Mouse (Mus musculus): ENCODE measurements around the gene Aars.
"Not testable (repeated sequence)": the region's sequence is repeated elsewhere in the genome, so short reads cannot be mapped to it uniquely, and the experiment has no call there.

Aars gene

DNA sequence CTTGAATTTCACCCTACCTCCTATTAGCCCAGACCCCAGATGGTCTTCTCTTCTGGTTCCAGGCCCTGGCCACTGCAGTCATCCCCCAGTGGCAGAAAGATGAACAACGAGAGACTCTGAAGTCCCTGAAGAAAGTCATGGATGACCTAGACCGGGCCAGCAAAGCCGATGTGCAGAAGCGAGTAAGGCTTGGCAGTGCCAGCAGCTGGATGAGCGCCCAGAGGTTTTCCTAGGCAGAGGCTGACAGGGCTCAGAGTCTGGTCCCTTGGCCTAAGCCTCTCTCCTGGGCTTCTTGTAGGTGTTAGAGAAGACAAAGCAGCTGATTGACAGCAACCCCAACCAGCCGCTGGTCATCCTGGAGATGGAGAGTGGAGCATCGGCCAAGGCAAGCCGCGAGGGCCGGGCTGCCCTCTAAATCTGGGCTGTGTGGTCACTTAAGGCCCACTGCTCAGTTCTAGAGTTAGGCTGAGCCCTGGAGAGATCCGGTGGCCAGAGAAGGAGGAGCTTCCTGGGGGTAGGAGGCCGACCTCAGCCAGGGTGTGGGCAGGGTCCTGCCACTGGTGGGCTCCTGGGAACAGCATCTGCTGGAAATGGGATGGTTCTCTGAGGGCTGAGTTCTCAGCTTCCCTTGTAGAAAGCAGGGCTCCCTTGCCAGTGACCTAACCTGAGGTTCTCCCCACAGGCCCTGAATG lies 21.0 kb downstream of the Aars start:
- in situ Hi-C loops (cut with MboI) = no loop called here

DNA sequence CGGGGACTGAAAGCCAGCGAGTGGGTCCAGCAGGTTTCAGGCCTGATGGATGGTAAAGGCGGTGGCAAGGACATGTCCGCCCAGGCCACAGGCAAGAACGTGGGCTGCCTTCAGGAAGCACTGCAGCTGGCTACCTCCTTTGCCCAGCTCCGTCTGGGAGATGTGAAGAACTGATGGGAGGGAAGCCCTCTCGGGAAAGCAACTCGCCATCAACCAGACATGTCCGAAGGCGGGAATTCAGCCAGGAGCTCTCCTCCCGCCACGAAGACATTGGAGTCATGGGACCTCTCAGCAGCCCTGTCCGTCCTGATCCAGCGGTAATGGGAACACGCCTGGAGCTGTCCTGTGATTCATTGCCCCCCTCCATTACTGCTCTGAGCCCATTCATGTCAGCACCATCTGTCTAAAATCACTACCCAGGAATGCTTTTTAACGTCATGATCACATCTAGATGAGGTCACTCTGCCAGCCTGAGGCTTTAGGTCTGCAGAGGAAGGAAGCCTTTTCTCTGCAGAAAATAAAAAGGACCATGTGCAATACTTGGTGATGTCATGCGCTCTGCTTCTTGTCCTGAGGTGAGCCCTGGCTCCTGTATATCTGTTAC lies 22.2 kb downstream of the Aars start:
- in situ Hi-C loops (cut with MboI) = no loop called here

DNA sequence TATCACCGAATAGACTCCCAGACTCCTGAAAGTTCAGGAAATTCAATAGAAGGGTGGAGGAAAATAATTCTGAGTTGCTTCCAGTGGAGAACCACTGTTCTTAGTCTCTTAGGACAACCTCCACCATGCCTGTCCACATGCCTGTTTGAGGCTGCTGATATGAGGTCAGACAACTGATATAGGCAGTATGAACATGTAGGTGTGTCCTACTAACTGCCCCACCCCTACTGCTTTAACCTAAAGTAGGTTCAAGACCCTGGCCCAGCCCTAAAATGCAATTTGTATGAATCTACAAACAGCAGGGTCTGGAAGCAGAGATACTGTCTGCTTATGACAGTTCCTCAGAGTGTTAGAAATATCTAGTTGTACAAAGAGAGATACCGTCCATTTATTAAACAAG lies 22.7 kb downstream of the Aars start:
- in situ Hi-C loops (cut with MboI) = no loop called here

DNA sequence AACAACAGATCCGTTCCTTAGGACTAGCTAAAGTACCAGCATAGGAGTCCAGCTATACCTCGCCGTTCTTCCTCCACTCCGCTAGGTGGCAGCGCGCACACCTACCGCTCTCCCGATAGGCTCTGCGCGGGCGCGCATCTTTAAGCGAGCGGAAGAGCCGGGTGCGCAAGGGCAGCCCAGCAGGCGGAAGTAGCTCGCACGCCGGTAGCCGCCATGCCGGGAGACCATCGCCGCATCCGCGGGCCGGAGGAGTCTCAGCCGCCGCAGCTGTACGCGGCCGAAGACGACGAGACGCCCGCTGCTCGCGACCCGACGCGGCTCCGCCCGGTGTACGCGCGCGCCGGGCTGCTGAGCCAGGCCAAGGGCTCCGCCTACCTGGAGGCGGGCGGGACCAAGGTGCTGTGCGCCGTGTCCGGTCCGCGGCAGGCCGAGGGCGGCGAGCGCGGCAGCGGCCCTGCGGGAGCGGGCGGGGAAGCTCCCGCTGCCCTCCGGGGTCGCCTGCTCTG lies 23.3 kb downstream of the Aars start, which contains the start of gene Exosc6:
TSS of gene Exosc6 (plus strand) at position 182 of the 506 bp plus-strand sequence.
- in situ Hi-C loops (cut with MboI) = no loop called here

DNA sequence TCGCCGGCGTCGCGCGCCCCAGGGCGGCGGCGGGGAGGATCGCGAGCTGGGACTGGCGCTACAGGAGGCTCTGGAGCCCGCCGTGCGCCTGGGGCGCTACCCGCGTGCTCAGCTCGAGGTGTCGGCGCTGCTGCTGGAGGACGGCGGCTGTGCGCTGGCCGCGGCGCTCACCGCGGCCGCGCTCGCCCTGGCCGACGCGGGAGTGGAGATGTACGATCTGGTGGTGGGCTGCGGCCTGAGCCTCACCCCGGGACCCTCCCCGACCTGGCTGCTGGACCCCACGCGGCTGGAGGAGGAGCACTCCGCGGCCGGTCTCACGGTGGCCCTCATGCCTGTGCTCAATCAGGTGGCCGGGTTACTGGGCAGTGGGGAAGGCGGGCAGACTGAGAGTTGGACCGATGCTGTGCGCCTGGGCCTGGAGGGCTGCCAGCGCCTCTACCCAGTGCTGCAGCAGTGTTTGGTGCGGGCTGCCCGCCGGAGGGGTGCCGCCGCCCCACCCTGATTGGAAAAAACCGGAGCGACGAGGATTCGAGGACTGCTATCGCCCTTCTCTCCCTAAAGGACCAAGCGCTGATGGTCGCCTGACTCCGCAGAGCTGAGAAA lies 23.8 kb downstream of the Aars start:
- in situ Hi-C loops (cut with MboI) = no loop called here

DNA sequence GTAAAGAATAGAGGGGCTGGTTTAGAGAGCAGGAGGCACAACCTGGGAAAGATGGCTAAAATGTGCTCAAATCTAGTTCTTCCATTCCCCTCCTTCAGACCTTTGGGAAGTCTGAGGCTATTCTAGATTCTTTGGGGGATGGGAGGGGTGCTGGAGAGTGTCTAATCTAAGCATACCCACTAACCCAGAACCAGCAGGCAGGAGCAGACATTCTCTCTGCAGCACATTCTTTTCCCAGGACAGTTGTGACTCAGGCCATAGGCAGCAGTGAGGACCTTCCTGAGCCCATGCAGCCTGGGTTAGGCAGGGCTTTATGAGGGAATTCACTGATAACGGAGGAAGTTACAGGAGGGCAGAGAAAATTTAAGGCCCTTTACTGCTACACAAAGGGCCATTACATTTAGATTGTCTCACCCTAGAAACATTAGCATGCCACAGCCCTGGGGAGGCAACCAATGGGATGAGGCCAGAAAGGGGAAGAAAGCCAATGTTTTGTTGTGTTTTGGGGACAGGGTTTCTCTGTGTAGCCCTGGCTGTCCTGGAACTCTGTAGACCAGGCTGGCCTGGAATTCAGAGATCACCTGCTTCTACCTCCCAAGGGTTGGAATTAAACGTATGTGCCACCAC lies 26.1 kb downstream of the Aars start:
- in situ Hi-C loops (cut with MboI) = no loop called here

DNA sequence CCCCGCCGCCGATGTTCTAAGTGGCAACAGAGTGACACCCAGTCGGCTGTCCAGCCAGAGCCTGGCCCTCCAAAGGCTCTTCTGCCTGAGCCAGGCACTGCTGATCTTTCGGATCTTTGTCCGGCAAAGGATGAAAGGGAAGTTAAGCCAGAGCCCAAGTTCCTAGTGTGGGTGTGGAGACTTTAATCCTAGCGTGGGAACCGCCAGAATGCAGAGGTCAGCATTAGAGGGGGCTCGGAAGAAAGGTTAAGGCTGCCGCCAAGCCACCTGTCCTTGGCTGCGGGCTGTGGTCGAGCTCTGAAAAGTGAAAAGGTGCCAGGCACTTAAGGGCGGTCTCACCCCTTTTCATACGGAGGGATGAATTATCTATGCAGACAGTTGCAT lies 28.7 kb downstream of the Aars start:
- in situ Hi-C loops (cut with MboI) = no loop called here

DNA sequence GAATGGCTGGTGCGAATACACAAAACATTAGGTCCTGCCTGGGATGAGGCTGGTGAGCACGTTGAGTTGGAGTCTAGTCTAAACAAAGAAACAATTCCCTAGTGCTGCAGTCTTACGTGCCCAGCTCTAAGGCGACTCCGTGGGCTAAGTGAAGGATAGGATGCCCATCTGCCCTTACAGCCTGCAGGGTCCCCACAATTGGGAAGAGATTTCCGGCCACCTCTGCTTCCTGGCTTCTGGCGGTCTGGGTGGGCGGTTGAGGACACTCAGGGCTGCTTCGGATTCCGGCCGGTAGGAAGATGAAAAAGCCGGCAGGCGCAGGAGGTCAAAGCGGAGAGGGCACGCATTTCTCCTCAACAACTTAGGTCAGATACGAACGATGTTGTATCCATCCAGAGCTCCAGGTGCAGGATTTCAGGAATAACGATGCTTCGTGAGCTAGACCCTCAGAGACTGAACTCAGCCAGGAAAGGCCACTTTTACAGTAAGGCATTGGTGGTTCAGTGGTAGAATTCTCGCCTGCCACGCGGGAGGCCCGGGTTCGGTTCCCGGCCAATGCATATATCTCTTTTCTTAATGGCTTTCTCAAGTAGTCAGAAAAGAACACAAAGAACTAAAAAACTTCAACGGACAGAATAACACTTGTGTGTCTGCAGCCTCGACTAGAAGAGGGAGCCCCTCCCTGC lies 29.3 kb downstream of the Aars start:
- in situ Hi-C loops (cut with MboI) = no loop called here

DNA sequence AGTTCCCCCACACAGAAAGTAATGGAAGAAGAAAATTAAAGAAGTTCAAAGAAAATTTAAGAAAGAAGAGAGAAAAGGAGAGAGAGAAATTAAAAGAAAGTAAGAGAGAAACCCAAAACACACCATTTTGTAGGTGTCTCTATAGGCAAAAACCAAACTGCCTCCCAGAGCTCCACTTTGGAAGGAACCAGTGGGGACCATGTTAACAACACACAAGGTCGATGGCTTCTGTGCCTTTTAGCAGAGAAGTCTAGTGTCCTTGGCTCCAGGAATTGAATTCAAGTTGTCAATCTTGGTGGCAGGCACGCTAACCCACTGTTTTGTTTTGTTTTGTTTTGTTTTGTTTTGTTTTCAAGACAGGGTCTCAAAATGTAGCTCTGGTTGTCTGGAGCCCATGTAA lies 29.9 kb downstream of the Aars start:
- in situ Hi-C loops (cut with MboI) = no loop called here

DNA sequence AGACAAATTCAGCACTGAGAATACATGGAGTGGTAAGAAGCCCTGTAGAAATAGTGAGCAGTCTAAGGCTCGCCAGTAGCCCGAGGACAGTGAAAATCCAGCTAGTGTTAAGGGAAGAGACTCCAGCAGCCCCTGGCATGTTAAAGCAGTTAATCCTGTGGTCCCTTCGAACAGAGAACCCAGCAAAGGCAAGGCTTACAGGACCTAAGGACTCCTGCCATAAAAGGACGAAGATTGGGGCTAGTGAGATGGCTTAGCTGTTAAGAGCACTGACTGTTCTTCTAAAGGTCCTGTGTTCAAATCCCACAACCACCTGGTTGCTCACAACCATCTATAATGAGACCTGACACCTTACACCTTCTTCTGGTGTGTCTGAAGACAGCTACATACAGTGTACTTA lies 33.4 kb downstream of the Aars start:
- in situ Hi-C loops (cut with MboI) = no loop called here

DNA sequence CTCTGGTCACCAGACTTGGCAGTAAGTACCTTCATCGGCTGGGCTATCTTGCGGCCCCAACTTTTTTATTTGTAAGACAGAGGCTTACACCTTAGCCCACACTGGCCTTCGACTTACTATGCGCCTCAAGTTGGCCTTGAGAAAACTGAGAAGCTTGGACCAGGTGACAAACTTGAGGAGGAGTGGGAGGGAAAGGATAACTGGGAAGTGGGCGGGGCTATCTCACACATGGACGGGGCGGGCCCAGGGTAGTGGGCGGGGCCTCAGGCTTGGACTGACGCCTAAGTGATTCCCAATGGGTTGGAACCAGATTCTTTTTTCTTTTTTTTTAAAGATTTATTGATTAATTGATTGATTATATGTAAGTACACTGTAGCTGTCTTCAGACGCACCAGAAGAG lies 34.5 kb downstream of the Aars start:
- in situ Hi-C loops (cut with MboI) = no loop called here

DNA sequence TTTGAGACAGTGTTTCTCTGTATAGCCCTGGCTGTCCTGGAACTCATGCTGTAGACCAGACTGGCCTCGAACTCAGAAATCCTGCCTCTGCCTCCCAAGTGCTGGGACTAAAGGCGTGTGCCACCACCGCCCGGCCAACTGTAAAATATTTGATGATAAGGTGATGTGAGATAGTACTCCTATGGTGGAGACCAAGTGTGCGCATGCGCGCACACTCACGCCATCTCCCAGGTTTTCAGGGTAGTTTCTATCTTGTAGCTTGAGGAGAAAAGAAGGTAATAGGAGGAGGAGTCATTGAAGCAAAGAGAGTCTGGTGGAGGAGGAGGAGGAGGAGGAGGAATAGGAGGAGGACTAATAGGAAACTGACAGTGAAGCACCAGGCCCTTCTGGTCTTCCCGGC lies 35.7 kb downstream of the Aars start:
- in situ Hi-C loops (cut with MboI) = not testable (repeated sequence)

DNA sequence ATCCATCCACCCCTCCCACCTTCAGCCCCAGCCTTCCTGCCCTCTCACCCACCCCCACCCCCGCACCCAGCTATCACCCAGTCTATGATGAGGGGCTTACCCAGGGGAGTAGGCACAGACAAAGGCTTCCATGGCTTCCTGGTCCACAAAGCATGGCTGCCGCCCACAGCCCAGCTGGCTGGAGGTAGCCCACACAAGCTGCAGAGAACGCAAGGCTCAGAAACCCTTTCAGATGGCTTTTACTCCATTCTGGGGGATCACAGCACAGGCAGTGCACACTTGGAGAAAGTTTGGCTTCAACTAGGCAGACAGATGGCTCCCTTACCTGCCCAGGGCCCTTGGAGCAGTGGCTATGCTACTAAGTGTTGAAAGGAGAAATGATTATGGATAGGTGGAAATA lies 43.0 kb downstream of the Aars start:
- in situ Hi-C loops (cut with MboI) = no loop called here

DNA sequence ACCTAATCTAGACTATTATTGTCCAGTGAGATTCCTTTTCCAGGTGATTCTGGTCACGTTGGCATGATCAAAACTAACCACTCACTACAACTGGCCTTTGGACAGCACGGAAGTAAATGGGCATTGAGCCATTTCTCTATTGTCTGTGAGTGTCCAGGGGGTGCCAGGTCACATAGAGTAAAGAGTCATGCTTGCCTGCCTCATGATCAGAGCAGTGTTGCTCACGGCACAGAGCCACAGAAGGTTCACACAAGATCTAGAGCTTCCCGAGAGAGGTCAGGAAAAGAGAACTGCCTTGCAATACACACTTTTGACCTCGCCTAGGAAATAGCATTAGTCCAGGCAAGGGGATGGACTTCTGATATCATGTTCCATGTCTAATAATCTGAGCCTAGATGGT lies 46.5 kb downstream of the Aars start:
- in situ Hi-C loops (cut with MboI) = no loop called here

DNA sequence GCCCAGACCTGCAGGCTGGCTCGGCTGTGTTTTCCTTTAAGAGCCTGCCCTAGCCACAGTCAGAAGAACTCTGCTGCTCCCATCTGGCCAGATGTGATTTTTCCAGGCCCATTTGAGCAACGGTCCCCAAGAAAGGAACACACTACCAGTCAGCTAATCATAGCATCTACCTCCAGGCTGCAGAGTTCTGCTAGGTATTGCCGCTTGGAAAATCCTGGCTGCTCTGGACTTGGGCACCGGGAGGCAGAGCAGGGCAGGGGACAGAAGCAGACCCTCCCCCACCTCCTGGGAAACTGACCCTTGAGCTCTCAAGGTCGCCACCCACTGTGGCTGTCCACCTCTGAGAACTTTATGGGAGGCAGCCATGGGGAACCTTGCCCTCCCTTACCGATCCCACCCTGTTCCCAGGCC lies 46.9 kb downstream of the Aars start:
- in situ Hi-C loops (cut with MboI) = no loop called here

DNA sequence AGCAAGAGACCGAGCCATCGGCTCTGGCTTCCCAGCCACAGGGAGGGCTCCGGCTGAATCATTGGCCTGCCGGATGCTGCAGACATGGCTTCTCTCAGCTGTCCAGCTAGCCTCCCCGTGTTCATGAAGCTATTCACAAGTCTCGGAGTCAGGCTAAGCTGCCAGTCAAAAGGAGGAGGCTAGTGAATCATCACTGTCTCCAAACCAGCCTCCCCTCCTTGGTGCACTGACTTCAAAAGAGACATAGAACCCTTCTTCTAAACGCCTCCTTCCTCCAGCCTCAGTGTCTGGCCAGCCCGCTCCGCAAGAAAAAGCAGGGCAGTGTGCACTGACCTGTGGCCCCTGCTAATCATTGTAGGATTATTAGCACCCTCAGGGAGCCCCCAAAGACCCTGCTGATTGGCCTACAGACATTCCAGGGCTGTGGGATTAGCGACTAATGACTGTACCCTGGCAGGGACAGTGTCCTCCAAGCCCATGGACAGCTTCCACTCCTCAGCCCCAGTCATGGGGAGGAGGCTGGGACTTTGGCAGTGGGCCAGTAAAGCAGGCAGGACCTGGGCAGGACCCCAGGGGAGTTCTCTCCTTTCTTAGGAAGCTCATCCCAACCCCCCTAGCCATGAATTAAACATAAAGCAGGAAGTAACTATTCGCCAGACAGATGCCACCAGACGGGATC lies 48.8 kb downstream of the Aars start:
- in situ Hi-C loops (cut with MboI) = no loop called here

DNA sequence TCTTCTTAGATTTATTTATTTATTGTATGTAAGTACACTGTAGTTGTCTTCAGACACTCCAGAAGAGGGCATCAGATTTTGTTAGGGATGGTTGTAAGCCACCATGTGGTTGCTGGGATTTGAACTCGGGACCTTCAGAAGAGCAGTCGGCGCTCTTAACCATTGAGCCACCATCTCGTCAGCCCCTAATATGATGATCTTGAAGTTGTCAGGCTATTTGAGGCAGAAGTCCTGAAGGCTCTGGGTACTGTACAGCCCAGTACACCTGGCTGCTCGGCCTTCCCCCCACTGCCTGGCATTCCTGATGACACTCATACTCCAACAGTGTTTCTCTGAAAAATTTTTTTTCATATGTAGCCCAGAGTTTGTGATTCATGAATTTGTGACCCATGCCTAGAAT lies 51.0 kb downstream of the Aars start:
- in situ Hi-C loops (cut with MboI) = not testable (repeated sequence)

DNA sequence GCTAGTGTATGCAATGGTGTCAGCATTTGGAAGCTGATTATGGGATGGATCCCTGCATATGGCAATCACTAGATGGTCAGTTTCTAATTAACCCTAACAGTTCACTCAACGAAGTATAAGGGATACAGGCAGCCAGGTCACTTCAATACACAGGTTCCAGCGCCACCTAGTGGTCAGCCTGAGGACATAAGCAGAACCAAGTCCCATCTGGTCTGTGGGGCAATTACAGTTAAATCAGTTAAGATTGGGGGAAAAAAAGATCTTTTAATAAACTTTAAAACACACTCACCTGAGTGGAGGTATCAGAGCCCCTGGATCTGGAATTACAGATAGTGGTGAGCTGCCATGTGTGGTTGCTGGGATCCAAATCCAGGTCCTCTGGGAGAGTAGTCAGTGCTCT lies 57.2 kb downstream of the Aars start:
- in situ Hi-C loops (cut with MboI) = no loop called here

DNA sequence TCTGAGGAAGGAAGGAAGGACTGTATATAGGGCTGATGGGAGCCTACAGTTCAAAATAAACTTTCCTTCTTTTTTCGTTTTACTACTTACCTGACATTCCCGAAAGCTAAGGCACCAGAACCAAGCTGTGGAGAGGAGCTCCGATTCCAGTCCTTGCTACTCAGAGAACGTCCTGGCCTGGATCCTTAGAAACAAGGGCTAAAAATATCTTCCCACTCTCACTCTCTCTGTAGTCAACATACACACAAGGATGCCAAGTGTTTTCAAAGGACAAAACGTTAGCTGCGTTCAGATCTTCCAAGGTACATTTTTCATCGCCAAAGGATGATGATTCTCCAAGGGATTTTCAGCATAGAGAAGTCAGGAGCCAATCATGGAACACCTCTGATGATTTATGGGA lies 58.8 kb downstream of the Aars start:
- in situ Hi-C loops (cut with MboI) = no loop called here

DNA sequence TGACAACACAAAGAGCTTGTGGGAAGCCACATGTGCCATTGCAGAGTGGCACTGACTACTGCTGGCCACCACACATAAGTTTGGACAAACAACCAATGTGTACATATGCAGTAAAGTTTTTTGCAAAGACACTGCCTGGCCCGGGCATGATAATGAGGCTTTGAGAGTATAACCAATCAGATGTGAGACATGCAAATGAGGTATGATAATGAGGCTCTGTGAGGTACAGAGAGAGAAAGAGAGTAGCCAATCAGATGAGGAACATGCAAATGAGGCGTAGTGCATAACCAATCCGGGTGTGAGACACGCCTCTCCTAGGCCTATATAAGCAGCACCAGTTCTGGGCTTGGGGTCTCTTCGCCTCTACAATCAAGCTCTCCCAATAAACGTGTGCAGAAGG lies 59.4 kb downstream of the Aars start, which contains the start of gene Clec18a:
TSS of gene Clec18a (minus strand) at position 101 of the 400 bp plus-strand sequence.
- in situ Hi-C loops (cut with MboI) = not testable (repeated sequence)

DNA sequence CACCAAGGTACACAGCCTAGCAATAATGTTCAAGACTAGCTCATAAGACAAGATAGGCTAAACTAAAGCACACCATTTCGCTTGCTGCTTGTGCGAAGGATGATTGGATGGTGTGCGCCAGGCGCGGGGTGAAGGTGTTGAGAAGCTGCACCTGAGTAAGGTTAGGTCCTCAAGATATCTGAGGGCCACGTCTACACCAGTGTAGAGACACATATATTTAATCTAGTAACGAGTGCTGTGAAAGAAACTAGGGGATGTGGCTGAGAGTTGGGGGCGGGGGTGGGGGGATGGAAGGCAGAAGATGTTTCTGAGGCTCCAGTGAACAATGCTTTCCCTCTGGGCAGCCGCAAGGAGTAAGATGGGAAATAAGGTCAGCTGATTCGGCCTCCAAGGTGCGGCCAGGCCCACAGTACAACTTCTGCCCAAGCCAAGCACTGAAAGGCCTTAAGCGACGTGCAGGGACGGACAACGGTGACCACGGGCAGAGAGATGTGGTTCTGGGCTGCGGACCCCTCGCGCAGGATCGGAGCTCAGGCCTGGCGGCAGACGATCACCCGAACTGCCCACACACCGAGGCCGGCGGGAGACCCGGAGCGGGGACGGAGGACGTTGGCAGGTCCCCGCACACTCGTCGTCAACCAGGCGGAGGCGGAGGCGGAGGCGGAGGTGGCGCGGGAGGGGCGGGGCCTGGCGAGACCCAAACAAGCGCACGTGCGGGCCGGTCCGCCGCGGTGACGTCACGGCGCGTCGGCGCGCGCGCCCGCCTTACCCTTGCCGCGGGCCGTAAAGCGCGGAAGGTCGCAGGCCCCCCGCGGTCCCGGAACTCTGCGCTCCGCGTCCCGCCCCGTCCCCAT lies 61.1 kb downstream of the Aars start, which contains the start of gene Pdpr:
TSS of gene Pdpr (plus strand) at position 766 of the 854 bp plus-strand sequence.
- in situ Hi-C loops (cut with MboI) = no loop called here
